Mouse (Mus musculus) liver, embryonic 11.5 days (tissue): ENCODE measurements around the gene Flot2. TPM values are rescaled to one million over a fixed set of nuclear protein-coding genes. Genes with fewer than 3 reads are reported as not detected.

Experiments
- ATAC-seq: fragments of 200-750 bp; cut with Nextera tagmentation; replicated peaks from 2 replicates; pipeline ENCODE4 v1.8.0; 2017; ENCODE audit warnings: moderate number of reproducible peaks, mild to moderate bottlenecking, moderate TSS enrichment, moderate library complexity; ENCODE audit not compliant: low FRiP score
- DNase-seq: peaks from one replicate; pipeline ENCODE4 v3.0.0-alpha.2; 2017; ENCODE audit warnings: low spot score
- H3K27ac ChIP-seq: fragments of 300-500 bp; sonication (generic); 2 replicates; pipeline ENCODE4 v1.5.1; 2014; ENCODE audit warnings: mild to moderate bottlenecking, low read depth, low read length, control low read depth
- H3K27me3 ChIP-seq: fragments of 300-500 bp; sonication (generic); replicated peaks from 2 replicates; pipeline ENCODE4 v1.6.1; 2014; ENCODE audit warnings: low read length, mixed read lengths; ENCODE audit not compliant: control insufficient read depth, insufficient read depth
- H3K36me3 ChIP-seq: fragments of 300-500 bp; sonication (generic); 2 replicates; pipeline ENCODE4 v1.6.1; 2014; ENCODE audit warnings: mild to moderate bottlenecking, low read length, moderate library complexity, mixed read lengths; ENCODE audit not compliant: control insufficient read depth, insufficient read depth
- H3K4me1 ChIP-seq: fragments of 300-500 bp; sonication (generic); replicated peaks from 2 replicates; pipeline ENCODE4 v1.6.1; 2014; ENCODE audit warnings: low read length, mixed read lengths; ENCODE audit not compliant: control insufficient read depth, insufficient read depth
- H3K4me2 ChIP-seq: fragments of 300-500 bp; sonication (generic); 2 replicates; pipeline ENCODE4 v1.6.1; 2014; ENCODE audit warnings: mild to moderate bottlenecking, control low read depth, moderate library complexity
- H3K4me3 ChIP-seq: fragments of 300-500 bp; sonication (generic); 2 replicates; pipeline ENCODE4 v1.5.1; 2014; ENCODE audit warnings: low read depth, low read length, control low read depth
- H3K9ac ChIP-seq: fragments of 300-500 bp; sonication (generic); 2 replicates; pipeline ENCODE4 v1.6.1; 2014; ENCODE audit warnings: low read depth, low read length, control low read depth
- H3K9me3 ChIP-seq: fragments of 300-500 bp; sonication (generic); 2 replicates; pipeline ENCODE4 v1.6.1; 2016; ENCODE audit warnings: low read length, inconsistent platforms, mixed read lengths; ENCODE audit not compliant: control insufficient read depth
- WGBS: fragments of 180-500 bp; shearing (Covaris S2); extraction: QIAGEN DNeasy Blood & Tissue Kit; methylation state at CpG from one replicate; pipeline ENCODE4 v1.1.7; 2014; 5-methylcytosine and 5-hydroxymethylcytosine counted together
- polyA plus RNA-seq: library from polyadenylated mRNA; unstranded; fragments of >200 nt; fragmentation: Nextera tagmentation; extraction: Ambion mirVana; gene quantifications from 2 replicates; pipeline ENCODE4 v1.2.1, GENCODE M21; 2014

Flot2 gene
- polyA plus RNA-seq, 1 experiment from 2014 or later, result 44.8 TPM

DNA sequence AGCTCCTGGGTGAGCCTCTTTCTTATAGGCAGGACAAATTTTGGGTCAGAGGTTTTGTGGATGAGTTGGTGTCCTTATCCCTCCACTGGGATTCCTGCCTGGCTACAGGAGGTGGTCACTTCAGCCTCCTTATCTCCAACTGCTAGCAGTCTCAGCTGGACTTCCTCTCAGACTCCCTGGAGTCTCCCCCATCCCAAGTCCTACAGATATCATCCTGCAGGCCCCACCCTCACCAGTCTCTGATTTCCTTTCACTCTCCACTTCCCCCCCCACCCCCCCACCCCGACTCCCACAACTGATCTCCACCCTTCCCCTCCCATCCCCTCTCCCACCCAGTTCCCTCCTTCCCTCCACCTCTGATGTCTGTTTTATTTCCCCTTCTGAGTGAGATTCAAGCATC lies 45.9 kb downstream of the Flot2 start:
- no peak overlapping the region for H3K9ac ChIP-seq
- no peak for DNase-seq
- H3K4me1 ChIP-seq, result peaks cover 12% of the 10 kb centered on the region
- H3K9me3 ChIP-seq, result no peaks in the 10 kb centered on the region
- no peak overlapping the region for H3K4me3 ChIP-seq
- no peaks in the 10 kb centered on the region for H3K36me3 ChIP-seq
- WGBS, result 0% methylated on average over 1 of the region's 1 CpGs
- no peak overlapping the region; the same call in 1 of the 2 replicates for H3K4me2 ChIP-seq
- ATAC-seq, result no peak
- H3K27ac ChIP-seq, result no peak overlapping the region
- no peaks in the 10 kb centered on the region for H3K27me3 ChIP-seq

DNA sequence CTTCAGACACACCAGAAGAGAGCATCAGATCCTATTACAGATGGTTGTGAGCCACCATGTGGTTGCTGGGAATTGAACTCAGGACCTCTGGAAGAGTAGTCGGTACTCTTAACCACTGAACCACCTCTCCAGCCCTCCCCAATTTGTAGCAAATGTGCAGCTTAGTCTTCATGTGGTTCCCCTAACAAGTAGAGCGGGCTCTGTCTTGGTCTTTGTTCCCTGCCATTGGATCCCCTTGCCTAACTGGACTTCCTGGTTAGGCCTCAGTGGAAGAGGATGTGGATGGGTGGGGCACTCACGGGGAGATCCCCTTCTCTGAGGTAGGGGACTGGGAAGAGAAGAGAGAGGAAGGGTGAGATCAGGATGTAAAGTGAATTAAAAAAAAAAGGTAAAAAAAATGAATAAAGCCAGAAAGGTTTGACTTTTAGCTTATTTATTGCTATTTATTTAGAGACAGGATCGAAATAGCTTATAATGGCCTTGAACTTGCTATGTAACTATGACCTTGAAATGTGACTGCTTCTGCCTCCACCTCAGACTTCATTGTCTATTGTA lies 49.3 kb downstream of the Flot2 start:
- Histone ChIP-seq H3K9ac (no peak overlapping the region), H3K27ac (no peak overlapping the region), H3K36me3 (no peaks in the 10 kb centered on the region), H3K9me3 (no peaks in the 10 kb centered on the region), H3K27me3 (no peaks in the 10 kb centered on the region), H3K4me1 (no peaks in the 10 kb centered on the region; the same call in none of the 2 replicates), H3K4me2 (no peak overlapping the region), H3K4me3 (no peak overlapping the region)
- DNase-seq (no peak), ATAC-seq (no peak)
- WGBS, result 74% methylated on average over 4 of the region's 4 CpGs

DNA sequence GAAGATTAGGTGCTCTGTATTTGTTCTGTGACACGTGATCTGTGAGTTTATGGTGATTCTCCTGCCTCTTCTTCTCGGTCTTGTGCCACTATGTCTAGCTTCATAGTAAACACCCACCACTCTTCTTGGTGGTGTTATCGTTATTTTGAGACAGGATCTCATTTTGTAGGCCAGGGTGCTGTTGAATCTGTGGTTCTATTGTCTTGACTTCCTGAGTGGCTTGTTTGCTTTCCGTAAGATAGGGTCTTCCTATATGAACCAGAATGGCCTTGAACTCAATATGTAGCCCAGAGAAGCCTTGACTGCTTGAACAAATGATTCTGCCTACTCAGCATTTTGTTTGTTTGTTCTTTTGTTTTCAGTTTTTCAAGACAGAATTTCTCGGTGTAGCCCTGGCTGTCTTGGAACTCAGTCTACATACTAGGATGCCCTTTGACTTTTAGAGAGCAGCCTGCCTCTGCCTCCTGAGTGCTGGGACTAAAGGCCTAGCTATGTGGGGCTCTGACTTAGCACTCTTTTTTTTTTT lies 50.1 kb downstream of the Flot2 start:
- no peak overlapping the region for H3K4me3 ChIP-seq
- DNase-seq (no peak), ATAC-seq (no peak)
- no peak overlapping the region; the same call in 1 of the 2 replicates for H3K27ac ChIP-seq
- no peaks in the 10 kb centered on the region for H3K9me3 ChIP-seq
- no peak overlapping the region for H3K9ac ChIP-seq
- no peaks in the 10 kb centered on the region; the same call in none of the 2 replicates for H3K4me1 ChIP-seq
- H3K4me2 ChIP-seq, result no peak overlapping the region
- H3K36me3 ChIP-seq, result no peaks in the 10 kb centered on the region
- 65% methylated on average over 5 of the region's 5 CpGs for WGBS
- no peaks in the 10 kb centered on the region for H3K27me3 ChIP-seq

DNA sequence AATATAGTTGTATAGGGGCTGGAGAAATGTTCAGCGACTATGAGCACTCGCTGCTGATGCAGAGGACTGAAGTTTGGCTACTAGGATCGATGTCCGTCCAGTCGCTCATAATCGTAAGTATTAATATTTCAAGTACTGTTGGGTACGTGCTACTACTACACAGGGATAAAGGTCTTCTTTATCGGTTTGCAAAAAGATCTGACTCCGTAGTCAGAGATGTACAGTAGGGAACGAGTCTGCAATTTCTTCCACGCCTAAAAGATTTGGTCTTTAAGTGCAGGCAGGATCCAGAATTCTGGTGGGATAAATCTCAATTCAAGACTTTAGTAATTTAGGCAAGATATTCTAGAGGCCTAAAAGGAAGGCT lies 56.4 kb downstream of the Flot2 start:
- Histone ChIP-seq H3K36me3 (no peaks in the 10 kb centered on the region), H3K4me3 (peak overlapping the region; percentile 73), H3K9ac (peak overlapping the region; percentile 64), H3K4me1 (peaks cover 16% of the 10 kb centered on the region), H3K27me3 (no peaks in the 10 kb centered on the region), H3K4me2 (peak overlapping the region; percentile 87), H3K9me3 (no peaks in the 10 kb centered on the region), H3K27ac (no peak overlapping the region; the same call in 1 of the 2 replicates)
- 49% methylated on average over 11 of the region's 11 CpGs for WGBS
- no peak for DNase-seq
- ATAC-seq, result 0 out of 2 replicates have a peak, but pooled peaks have one; percentile 18

DNA sequence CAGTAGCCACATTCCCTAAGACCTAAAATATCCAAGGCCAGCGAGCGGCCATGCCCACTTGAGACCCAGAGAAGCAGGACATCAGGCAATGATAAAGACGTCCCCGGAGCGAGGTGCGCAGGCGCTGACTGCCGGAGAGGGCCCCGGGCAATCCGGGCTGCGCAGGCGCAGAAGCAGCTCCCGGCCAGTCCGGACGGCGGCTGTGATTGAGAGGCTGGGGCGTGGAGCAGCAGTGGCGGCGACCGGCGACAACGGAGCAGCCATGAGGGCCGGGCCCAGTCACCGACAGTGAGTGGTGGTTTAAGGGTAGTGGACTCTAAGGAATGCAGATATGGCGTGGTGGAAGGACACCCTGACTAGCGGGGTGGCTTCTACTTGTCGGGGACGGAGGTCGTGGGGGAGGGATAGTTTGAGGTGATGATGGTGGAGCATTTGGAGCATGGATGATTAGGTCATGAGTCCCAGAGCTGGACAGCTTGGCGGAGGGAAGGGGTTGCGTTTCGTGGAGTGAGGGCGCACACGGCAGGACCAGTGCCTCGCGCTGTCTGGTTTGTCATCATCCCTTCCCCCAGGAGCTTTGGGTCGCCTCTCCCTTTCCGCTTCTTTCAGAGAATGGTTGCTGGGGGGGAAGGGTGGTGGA lies 56.9 kb downstream of the Flot2 start, which contains the start of gene Fam222b:
Fam222b (plus strand) TSS at position 157 of the 640 bp plus-strand sequence.
- DNase-seq, result peak; percentile 87
- WGBS, result under 1% methylated on average over 38 of the region's 38 CpGs

DNA sequence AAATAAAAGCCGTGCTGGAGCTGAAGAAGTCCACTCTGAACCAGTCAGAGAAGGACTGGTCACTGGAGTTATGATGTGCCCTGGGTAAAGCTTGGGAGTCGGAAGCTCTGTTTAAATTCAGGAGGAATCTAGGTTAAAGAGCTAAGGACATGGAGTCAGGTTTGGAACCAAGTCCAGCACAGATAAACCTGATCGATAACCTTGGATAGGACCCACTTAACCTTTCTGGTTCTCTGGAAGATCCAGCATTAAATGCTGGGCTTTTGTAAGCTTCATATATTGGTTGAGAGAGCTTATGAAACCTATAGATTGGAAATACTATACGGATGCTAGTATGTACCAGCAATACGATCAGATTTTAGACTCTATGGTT lies 57.4 kb downstream of the Flot2 start:
- DNase-seq (no peak), ATAC-seq (no peak)
- Histone ChIP-seq H3K4me3 (peak overlapping the region; percentile 73), H3K4me2 (peak overlapping the region; percentile 87), H3K27ac (peak overlapping the region; percentile 35; the same call in 1 of the 2 replicates), H3K27me3 (no peaks in the 10 kb centered on the region), H3K36me3 (no peaks in the 10 kb centered on the region), H3K9ac (peak overlapping the region; percentile 64), H3K4me1 (peaks cover 16% of the 10 kb centered on the region), H3K9me3 (no peaks in the 10 kb centered on the region)
- 28% methylated on average over 5 of the region's 5 CpGs for WGBS

More for the DNA sequence above, 56.9 kb downstream of the Flot2 start, which contains the start of gene Fam222b:
- ATAC-seq, result peak; percentile 84
- Histone ChIP-seq H3K4me1 (peaks cover 16% of the 10 kb centered on the region), H3K27ac (peak within 1 kb of the TSS; percentile 35; the same call in 1 of the 2 replicates), H3K9ac (peak within 1 kb of the TSS; percentile 64), H3K36me3 (no peaks in the 10 kb centered on the region), H3K27me3 (no peaks in the 10 kb centered on the region), H3K9me3 (no peaks in the 10 kb centered on the region), H3K4me3 (peak within 1 kb of the TSS; percentile 73), H3K4me2 (peak within 1 kb of the TSS; percentile 87)

DNA sequence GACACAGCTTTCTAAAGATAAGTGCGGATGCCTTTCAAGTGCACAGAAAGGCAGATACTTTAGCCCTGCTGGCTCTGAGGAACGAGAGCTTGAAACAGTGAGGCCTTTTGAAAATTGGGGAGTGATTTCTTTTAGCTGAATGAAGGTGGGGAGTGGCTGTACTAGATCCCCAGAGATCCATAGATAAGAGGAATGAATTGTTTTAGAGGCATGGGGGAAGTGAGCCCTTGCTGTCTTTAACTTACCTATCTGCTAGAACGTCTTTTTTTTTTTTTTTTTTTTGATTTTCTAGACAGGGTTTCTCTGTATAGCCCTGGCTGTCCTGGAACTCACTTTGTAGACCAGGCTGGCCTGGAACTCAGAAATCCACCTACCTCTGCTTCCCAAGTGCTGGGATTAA lies 59.3 kb downstream of the Flot2 start:
- no peak for DNase-seq
- no peaks in the 10 kb centered on the region for H3K9me3 ChIP-seq
- no peak overlapping the region for H3K27ac ChIP-seq
- H3K4me1 ChIP-seq, result peaks cover 21% of the 10 kb centered on the region
- 31% methylated on average over 2 of the region's 3 CpGs for WGBS
- no peak for ATAC-seq
- H3K4me2 ChIP-seq, result peak overlapping the region; percentile 51
- H3K9ac ChIP-seq, result no peak overlapping the region
- 0 out of 2 replicates have a peak overlapping the region, but pooled peaks have one; percentile 8 for H3K4me3 ChIP-seq
- H3K27me3 ChIP-seq, result no peaks in the 10 kb centered on the region
- H3K36me3 ChIP-seq, result no peaks in the 10 kb centered on the region

DNA sequence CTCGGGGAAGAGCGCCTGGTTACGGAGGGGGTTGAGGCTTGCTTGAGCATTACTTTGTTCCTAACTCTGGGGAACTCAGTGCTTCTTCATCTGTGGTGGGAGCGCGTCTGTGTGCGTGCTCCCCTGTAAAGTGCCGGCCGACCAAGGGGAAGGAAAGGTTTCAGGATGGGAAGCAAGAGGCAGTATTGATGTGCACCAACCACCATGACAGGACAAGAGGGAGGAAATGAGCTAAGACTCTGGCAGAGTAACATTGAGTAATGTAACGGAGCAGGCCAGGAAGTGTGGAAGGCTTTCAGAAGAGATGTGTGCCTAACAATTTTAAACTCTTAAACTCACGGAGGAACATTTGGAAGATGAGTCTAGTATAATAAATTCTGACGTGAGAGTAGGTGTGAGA lies 63.0 kb downstream of the Flot2 start:
- H3K9me3 ChIP-seq, result no peaks in the 10 kb centered on the region
- peak overlapping the region; percentile 25; the same call in 1 of the 2 replicates for H3K4me2 ChIP-seq
- no peak overlapping the region for H3K4me3 ChIP-seq
- DNase-seq (no peak), ATAC-seq (no peak)
- H3K9ac ChIP-seq, result peak overlapping the region; percentile 10; the same call in 1 of the 2 replicates
- H3K27me3 ChIP-seq, result no peaks in the 10 kb centered on the region
- no peaks in the 10 kb centered on the region for H3K36me3 ChIP-seq
- H3K4me1 ChIP-seq, result peaks cover 17% of the 10 kb centered on the region
- WGBS, result 72% methylated on average over 11 of the region's 11 CpGs
- peak overlapping the region; percentile 59; the same call in 1 of the 2 replicates for H3K27ac ChIP-seq
